Mouse (Mus musculus): Measurements from ENCODE around the gene Ccl11.

DNA sequence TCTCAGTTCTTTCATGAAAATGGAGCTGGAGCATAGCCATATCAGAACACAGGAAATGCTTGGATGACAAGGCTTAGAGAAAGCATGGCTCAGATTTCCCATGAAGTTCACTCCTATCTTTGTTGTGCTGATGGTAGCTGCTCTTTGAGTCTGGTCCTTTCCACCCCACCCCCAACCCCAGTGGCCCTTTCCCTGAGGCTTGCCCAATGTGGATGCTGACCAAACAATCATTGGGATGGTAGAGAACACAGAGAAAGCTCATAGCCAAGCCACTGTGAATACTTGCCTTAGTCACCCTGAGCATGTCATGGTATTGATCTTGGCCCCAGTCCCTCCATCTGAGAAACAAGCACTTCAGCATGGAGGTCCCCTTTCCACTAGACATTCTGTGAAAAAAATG is 25.5 kb upstream of the Ccl11 start:
- TF ChIP-seq CTCF (IDR thresholded peaks at IDR 0.05; ENCODE audit: extremely low read depth, insufficient read depth, insufficient read length, insufficient replicate concordance), result no peak
- TF ChIP-seq POLR2A (IDR thresholded peaks at IDR 0.05; ENCODE audit: low read depth, low read length), result no peak
